Mouse (Mus musculus): ENCODE results near the gene Rai1. TPM values are rescaled to one million over a fixed set of nuclear protein-coding genes. Genes with fewer than 3 reads are reported as not detected.

Rai1 gene
- total RNA-seq (2017), result 4.6 to 18.1 TPM (median 10.3 TPM) in 3 replicates

DNA sequence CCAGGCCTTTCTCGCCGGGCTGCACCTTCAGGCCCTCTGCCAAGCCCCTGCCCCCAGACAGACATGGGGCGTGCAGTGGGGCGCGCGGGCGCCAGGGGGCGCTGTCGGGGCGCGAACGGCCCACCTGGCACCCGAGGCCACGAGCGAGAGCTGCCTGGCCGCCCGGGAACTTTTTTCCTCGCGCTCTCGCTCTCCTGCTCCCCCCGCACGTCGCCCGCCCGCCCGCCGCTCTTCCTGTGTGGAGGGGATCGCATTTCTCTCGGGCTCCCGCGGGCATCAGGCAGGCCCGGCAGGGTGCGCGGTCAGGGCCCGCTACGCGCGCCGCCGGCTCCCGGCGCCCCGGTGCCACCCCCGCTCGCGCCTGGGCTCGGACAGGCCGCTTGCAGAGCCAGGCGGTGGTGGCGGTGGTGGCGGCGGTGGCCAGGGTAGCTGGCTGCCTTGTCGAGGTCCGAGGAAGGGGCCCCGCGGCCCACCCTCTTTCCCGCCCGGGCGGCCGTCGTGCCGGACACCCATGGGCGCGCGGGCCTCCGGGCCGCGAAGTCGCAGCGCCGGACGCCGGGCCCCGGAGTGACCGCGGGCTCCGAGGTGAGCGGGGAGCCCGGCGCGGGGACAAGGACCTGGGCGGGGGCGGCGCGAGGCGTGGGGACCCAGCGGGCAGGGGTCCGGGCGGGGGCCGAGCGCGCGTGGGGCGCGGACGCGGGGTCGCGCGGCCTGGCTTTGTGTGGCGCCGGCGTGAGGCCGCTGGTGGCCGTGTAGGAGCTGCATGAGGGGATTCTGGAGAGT lies at the start of gene Rai1:
Rai1 (plus strand) TSS at position 204 of the 783 bp plus-strand sequence.
- ATAC-seq (replicated peaks; ENCODE audit: insufficient number of reproducible peaks, low FRiP score, low TSS enrichment, poor library complexity, severe bottlenecking), result peak; percentile 40

DNA sequence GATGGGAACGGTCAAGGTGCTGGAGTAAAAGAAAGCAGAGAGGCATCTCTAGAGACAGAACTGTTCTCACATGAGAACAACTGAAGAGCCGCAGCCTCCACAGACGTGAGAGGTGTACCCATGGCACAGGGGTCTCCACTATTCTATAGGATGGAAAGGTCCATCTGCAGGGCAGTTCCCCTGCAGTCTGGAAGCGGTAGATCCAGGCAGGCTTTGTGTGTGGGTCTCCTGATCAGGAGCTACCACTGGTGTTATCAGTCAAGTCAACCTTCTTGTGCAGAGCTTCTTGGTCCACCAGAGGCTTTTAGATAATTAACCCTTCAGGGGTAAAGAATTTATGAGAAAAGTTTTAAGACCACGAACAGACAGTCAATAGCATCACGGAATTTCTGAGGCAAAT lies 48.3 kb upstream of the Rai1 start:
- no peak for ATAC-seq (replicated peaks; ENCODE audit: insufficient number of reproducible peaks, low FRiP score, low TSS enrichment, poor library complexity, severe bottlenecking)

DNA sequence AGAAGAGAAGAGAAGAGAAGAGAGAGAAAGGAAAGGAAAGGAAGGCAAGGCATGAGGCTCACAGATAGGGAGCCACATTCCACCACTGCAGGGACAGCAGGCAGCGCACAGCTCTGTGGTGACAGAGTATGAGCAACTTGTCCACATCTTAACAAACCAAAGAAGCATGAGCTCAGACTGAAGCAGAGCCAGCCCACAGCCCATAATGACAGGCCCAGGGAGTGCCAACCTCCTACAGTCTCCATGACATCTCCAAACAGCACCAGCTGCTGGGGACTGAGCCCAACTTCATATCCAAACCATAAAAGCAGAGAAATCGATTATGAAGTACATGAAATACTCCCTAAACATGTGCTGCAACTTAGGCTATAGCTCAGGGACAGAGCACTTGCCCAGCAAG lies 46.8 kb upstream of the Rai1 start:
- no peak for ATAC-seq (replicated peaks; ENCODE audit: insufficient number of reproducible peaks, low FRiP score, low TSS enrichment, poor library complexity, severe bottlenecking)

DNA sequence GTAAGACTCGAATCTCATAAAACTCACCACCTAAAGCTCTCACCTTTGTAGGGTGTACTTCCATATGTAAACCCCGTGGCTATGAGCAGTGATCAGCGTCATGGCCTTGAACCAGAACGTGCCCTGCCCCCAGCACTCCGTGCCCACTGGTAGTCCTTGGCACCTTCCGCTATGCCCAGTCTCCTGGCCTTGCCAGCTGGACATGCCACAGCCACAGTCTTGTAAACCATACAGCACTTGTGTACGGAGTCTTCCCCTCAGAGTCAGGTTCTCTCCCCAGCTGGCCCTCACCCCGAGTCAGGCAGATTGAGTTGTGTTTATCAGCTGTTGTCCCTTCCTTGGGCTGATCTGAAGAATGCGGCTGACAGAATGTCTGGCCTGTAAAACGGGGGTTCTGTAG lies 46.4 kb upstream of the Rai1 start:
- ATAC-seq (replicated peaks; ENCODE audit: insufficient number of reproducible peaks, low FRiP score, low TSS enrichment, poor library complexity, severe bottlenecking), result no peak

DNA sequence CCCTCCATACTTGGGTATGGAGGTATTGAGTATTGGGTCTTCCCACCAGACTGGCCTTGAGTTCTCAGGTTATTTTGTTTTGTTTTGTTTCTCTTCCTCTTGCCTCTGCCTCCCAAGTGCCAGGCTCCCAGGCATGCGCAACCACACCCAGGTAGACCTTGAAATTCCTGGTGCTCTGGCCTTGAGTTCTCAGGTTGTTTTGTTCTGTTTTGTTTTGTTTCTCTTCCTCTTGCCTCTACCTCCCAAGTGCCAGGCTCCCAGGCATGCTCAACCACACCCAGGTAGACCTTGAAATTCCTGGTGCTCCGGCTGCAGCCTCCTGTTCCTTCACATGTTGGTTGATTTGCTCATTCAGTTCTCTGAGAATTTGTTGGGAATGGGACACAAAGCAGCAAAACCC lies 44.8 kb upstream of the Rai1 start:
- no peak for ATAC-seq (replicated peaks; ENCODE audit: insufficient number of reproducible peaks, low FRiP score, low TSS enrichment, poor library complexity, severe bottlenecking)

DNA sequence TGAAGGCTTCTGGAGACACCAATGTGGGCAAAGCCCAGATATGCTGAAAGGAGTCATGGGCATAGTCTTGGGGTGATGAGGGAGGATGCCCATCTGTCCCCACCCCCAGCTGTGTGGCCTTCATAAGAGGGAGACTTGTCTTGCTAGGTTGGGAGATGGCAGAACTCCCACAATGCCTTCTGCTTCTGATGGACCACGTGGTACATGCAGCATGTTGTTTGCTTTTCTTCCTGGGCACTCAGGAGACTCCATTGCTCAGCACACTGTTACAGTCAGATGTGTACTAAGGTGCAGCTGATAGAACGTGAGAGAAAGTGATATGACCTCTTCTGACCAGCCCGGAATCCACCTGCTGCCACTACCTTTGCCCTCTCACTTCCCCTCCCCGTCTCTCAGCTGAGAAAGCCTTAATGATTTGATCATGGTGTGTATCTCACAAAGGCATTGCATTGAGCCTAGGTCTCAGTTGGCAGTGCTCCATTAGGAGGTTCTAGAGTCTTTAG lies 43.3 kb upstream of the Rai1 start:
- ATAC-seq (replicated peaks; ENCODE audit: insufficient number of reproducible peaks, low FRiP score, low TSS enrichment, poor library complexity, severe bottlenecking), result no peak

DNA sequence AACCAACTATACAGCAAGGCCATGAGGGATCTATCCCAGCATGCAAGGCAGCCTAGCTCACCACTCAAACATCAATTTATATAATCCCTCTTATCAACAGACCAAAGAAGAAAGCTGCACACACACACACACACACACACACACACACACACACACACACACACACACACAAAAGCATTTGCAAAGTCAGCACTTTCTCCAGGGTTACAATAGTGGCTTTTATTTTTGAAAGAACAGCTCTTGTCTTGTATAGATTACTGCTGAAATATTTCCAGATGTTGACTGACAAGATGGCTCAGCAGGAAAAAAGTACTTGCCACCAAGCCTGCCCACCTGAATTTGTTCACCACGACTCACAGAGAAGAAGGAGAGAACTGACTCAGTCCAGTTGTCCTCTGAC lies 39.5 kb upstream of the Rai1 start:
- ATAC-seq (replicated peaks; ENCODE audit: insufficient number of reproducible peaks, low FRiP score, low TSS enrichment, poor library complexity, severe bottlenecking), result no peak

DNA sequence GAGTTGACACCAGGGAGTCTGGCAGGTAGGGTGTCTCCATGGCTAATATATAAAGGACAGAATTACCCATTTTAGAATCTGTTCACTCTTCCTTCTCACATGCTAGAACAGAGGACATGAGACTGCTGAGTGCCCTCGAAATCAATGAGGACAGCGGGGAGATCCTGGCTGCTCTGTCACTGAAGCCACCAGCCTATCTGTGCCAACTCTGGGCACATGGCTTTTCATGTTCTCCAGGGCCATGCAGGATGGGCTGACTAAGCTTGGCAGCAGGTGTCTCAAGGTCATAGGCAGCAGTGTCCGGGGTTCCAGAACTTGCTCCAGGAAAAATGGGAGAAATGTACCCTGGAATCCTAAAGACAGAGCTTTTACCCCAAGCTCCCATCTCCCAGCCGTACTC lies 37.2 kb upstream of the Rai1 start:
- no peak for ATAC-seq (replicated peaks; ENCODE audit: insufficient number of reproducible peaks, low FRiP score, low TSS enrichment, poor library complexity, severe bottlenecking)

DNA sequence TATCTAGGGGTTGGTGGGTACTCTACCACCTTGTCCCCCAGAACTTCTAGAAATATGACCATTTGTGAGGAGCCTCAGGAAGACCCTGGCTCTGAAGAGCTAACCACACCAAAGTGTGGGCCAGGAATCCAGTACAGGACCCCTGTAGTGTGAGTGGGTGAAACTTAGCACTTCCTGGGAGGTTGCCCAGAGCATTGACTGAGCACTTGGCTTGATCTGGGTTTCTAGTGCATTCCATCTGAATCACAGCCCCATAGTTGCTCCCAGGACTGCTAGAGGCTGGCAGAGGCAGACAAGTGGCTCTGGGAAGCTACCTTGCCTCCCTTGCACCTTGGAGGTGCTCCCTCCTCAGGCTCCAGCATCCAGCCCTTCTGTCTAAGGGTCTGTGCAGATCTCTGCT lies 36.2 kb upstream of the Rai1 start:
- ATAC-seq (replicated peaks; ENCODE audit: insufficient number of reproducible peaks, low FRiP score, low TSS enrichment, poor library complexity, severe bottlenecking), result no peak

DNA sequence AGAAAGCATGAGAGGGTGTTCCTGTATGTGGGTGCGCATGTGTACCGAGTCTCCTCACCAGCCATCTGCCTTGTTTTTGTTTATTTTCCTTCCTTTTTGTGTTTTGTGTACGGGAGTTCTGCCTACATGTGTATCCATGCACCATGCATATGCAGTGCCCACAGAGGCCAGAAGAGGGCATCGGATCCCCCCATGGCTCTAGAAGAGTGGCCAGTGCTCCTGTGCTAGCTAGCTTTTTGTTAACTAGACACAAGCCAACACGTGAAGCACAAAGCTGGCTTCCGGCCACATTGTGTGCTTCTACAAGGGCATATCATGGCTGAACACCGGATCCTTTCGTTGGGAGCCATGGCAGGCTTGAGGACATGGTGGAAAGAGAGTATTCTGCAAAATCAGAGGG lies 34.2 kb upstream of the Rai1 start:
- ATAC-seq (replicated peaks; ENCODE audit: insufficient number of reproducible peaks, low FRiP score, low TSS enrichment, poor library complexity, severe bottlenecking), result no peak; the same call in 1 of the 2 replicates

DNA sequence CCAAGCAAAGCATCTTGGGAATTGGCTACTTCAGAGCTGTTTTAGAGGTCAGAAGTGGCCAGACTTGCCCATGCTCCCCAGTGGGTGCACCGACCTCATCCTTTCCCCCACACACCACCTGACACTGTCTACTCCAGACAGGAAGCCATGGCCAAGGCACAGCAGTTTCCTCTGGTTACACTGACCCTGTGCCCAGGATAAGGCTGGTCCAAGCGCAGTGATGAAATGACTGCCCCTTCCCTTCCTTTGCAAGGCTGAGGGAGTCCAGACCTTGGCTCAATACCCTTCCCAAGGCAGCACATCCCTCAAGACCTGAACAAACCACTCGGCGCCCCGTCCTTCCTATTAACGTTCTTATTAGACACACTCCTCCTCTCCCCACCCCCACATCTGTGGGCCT lies 33.6 kb upstream of the Rai1 start:
- no peak for ATAC-seq (replicated peaks; ENCODE audit: insufficient number of reproducible peaks, low FRiP score, low TSS enrichment, poor library complexity, severe bottlenecking)

DNA sequence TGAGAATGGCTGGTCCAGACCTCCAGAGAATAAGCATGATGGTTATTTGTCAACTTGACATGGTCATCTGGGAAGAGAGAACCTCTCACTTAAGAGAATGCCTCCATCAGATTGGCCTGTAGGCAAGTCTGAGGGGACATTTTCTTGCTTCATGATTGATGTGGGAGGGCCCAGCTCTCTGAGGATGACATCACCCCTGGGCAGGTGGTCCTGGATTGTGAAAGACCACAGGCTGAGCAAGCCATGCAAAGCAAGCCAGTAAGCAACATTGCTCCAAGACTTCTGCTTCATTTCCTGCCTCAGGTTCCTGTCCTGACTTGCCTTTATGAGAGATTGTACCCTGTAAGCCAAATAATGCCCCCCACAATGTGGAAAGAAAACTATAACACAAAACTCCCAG lies 31.7 kb upstream of the Rai1 start:
- ATAC-seq (replicated peaks; ENCODE audit: insufficient number of reproducible peaks, low FRiP score, low TSS enrichment, poor library complexity, severe bottlenecking), result no peak

DNA sequence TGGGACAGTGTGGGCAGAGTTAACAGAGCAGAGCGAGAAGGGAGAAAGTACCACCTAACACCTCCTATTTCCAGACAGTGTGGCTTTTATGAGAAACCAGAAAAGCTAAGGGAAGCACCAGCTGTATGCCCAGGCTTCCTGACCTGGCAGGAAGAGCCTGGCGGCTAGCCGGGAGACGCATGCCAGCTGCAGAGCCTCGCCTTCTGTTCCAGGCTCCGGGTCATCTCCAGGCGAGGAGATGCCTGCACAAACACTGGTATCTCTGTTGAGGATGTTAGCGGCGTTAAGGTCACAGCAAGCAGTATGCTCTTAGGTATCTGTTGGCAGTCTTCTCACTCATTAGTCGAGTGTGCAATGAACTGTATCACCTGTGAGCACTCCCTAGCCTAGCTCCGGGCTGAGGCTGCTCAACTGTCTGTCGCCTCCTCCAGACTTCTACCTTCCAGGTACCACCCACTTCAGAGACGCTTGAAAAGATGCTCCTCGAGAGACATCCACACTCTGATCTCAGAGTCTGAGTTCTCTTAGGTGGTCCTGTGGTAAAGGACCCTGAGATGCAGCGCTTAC lies 30.8 kb upstream of the Rai1 start:
- no peak for ATAC-seq (replicated peaks; ENCODE audit: insufficient number of reproducible peaks, low FRiP score, low TSS enrichment, poor library complexity, severe bottlenecking)

DNA sequence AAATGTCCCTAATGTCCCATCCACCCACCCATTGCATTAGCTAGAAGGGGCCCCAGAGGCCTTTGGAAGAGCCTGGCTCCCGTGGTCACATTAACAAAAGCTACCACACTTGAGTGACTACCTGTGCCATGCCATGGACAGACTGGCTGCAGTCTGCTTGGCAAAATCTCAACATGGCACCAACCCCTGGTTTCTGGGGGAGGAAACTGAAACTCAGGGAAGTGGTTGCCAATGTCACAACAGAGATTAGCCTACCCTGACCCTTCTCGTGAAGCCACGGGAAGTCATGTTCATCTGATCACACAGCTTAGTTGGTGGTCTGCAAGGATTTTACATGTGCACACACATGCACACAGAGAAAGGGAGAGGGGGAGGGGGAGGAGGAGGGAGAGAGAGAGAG lies 28.6 kb upstream of the Rai1 start:
- ATAC-seq (replicated peaks; ENCODE audit: insufficient number of reproducible peaks, low FRiP score, low TSS enrichment, poor library complexity, severe bottlenecking), result no peak

DNA sequence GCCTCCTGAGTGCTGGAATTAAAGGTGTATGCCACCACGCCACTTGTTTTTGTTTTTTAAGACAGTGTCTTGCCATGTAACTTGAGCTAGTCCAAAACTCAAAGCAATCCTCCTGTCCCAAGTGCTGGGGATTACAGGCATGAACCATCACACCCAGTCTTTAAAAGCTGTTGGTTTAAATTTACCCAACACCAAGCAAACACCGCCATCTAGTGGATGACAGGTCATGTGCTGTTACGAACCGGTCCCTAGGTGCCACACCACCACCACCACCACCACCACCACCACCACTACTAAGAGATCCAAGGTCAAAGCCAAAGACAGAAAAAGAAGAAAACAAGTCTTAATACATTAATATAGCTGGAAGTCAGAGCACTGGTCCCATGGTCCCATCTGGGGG lies 28.0 kb upstream of the Rai1 start:
- ATAC-seq (replicated peaks; ENCODE audit: insufficient number of reproducible peaks, low FRiP score, low TSS enrichment, poor library complexity, severe bottlenecking), result peak; percentile 78

DNA sequence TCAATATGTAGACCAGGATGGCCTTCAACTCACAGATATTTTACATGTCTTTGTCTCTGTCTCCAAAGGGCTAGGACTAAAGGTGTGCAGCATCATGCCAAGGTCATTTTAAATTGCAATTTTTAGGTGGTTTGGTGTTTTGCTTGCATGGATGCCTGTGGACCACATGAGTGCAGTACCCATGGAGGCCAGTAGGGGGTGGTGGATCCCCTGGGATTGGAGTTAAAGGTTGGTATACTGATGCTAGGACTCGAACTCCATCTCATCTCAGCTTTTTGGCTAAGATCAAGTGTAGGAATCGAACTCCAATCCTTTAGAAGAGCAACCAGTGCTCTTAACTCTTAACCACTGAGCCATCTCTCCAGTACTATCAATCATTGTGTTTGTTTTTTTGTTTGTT lies 20.2 kb upstream of the Rai1 start:
- ATAC-seq (replicated peaks; ENCODE audit: insufficient number of reproducible peaks, low FRiP score, low TSS enrichment, poor library complexity, severe bottlenecking), result peak; percentile 75

DNA sequence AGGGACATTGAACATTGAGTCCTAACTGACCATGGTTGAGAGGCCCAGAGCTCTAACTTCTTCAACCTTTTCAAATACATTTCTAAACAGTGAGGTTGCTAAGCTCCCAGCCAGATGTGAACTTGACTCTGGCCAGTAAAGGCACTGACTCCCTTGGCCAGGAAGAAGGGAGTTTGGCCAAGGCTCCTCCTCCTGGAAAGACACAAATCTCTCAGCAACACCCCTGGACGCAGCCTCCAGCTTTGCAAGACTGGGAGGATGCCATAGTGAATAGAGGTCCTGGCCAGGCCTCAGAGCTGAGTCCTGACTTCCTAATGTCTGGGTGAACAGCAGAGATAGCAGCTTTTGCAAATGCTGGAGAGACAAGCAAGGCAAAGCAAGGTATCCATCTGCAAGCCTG lies 18.1 kb upstream of the Rai1 start:
- ATAC-seq (replicated peaks; ENCODE audit: insufficient number of reproducible peaks, low FRiP score, low TSS enrichment, poor library complexity, severe bottlenecking), result no peak

DNA sequence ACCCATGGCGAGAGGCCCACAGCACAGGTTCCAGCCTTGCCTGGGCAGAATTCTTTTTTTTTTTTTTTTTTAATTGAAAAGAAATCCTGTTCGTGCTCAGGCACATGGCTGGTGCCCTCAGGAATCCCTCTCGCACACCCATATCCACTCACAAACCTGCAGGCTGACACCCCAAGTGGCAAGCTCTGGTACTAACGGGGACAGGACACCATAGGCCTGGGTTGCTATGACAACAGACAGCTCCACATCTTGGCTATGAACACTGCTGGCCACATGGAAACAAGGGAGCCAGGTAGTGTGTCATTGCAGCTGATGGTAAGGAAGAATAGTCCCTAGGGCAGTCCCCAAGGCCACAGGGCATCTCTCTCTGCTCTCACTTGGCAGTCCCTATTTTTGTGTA lies 15.9 kb upstream of the Rai1 start:
- ATAC-seq (replicated peaks; ENCODE audit: insufficient number of reproducible peaks, low FRiP score, low TSS enrichment, poor library complexity, severe bottlenecking), result no peak

DNA sequence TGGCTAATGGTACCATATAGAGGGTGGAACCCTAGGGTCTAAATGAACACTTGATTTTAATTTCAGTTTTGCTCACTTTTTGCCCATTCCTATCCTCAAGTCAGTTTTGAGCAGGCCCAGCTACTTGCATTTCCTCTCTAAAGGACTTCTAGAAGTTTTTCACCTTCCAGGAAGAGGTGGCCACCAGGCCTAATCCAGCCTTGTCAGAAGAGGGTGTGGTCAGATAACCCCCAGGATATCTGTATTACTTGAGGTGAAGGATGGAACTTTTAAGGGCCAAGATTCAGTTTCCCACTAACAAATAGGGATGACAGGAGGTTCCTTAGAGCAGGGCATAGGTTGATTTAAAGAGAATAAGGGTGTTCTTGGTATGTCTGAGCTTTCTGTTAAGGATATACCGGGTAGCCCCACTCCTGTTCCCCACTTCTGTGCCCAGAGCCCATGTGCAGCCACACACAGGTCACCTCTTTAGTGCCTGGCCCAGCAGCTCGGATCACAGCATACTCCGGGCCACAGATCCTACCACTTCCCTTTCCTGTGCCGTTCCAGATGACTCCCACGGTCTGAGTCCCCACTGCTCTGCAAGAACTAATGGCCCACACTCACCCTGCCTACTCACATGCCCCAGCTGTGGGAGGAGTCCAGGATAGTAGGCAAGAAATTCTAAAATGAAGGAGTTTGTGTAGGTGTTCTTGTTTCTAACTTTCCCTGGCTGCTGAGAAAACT lies 14.0 kb upstream of the Rai1 start:
- ATAC-seq (replicated peaks; ENCODE audit: insufficient number of reproducible peaks, low FRiP score, low TSS enrichment, poor library complexity, severe bottlenecking), result no peak

DNA sequence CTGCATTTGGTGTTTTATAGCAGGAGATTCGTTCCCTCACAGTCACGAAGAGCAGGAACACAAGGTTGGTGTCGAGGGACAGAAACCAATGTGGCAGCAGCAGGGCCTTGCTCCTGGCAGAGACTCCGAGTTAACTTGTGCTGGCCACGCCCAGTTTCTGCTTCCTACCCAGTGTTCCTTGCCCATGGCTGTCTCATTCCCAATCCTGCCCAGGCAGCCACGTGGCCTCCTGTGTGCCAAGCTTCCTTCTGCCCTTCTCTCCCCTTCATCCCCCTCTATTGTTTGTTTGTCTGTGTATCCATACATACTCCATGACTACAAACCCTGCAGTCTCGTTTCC lies 13.4 kb upstream of the Rai1 start:
- ATAC-seq (replicated peaks; ENCODE audit: insufficient number of reproducible peaks, low FRiP score, low TSS enrichment, poor library complexity, severe bottlenecking), result no peak
